Mouse (Mus musculus) heart, postnatal 10 days (tissue): ENCODE data around the gene Minpp1. TPM values are rescaled to one million over a fixed set of nuclear protein-coding genes. Genes with fewer than 3 reads are reported as not detected.

ENCODE experiments used
- total RNA-seq, 2 experiments: library from RNA; stranded (reverse); gene quantifications; 2 replicates each; pipeline ENCODE4 v1.2.3; 2021

Minpp1 gene
- total RNA-seq, 2 experiments from 2014 or later = 21.8 to 24.6 TPM

Other genes with a start within 250 kb of the Minpp1 start
- 10 to 100 TPM; 54.1 to 67.2 TPM for gene Sgms1, start 96.1 kb upstream of the Minpp1 start, total RNA-seq
- 10 to 100 TPM; 37.2 to 45.4 TPM for gene Rpl9-ps6, start 19.2 kb upstream of the Minpp1 start, total RNA-seq
- 10 to 100 TPM; 16.0 to 16.8 TPM for gene Papss2, start 110.0 kb downstream of the Minpp1 start, total RNA-seq